Mouse (Mus musculus) mature B cell (primary cell): Measurements from ENCODE around the gene Galnt7.

Experiments
- in situ Hi-C: fragments of 300-500 bp; cut with MboI; formaldehyde crosslinking; loops from 2 replicates; pipeline ENCODE4 v1.14.3; 2019

The Galnt7 gene

GRCm38 (mm10) chr8:57652456-57653055, at the start of gene Galnt7:
Gene Galnt7, minus strand, starts transcription at chr8:57653032.
- in situ Hi-C loops = loop anchor here (10.0 kb wide), 1 partner anchor 148 kb away; no protein-coding TSS in a partner anchor

- in situ Hi-C loops = no loop called here
These were observed 35.8 kb upstream of the Galnt7 start for GRCm38 (mm10) chr8:57688633-57689032.

GRCm38 (mm10) chr8:57685803-57686202, 33.0 kb upstream of the Galnt7 start:
- in situ Hi-C loops = no loop called here

- in situ Hi-C loops = no loop called here
These were observed 27.2 kb upstream of the Galnt7 start for GRCm38 (mm10) chr8:57680044-57680443.

GRCm38 (mm10) chr8:57664121-57664520, 11.3 kb upstream of the Galnt7 start:
- in situ Hi-C loops = no loop called here

- in situ Hi-C loops = no loop called here
These were observed 7.2 kb upstream of the Galnt7 start for GRCm38 (mm10) chr8:57660019-57660418.

- in situ Hi-C loops = loop anchor here (10.0 kb wide), 1 partner anchor 152 kb away; no protein-coding TSS in a partner anchor
These were observed 3.6 kb upstream of the Galnt7 start for GRCm38 (mm10) chr8:57656446-57656845.

GRCm38 (mm10) chr8:57654146-57654545, 1.3 kb upstream of the Galnt7 start:
- in situ Hi-C loops = loop anchor here (10.0 kb wide), 1 partner anchor 149 kb away; no protein-coding TSS in a partner anchor

GRCm38 (mm10) chr8:57653768-57654125, 915 bp upstream of the Galnt7 start:
- in situ Hi-C loops = loop anchor here (10.0 kb wide), 1 partner anchor 149 kb away; no protein-coding TSS in a partner anchor

GRCm38 (mm10) chr8:57653056-57653767, 380 bp upstream of the Galnt7 start:
- in situ Hi-C loops = loop anchor here (10.0 kb wide), 1 partner anchor 148 kb away; no protein-coding TSS in a partner anchor

GRCm38 (mm10) chr8:57651689-57652455, 960 bp downstream of the Galnt7 start:
- in situ Hi-C loops = loop anchor here (10.0 kb wide), 1 partner anchor 147 kb away; no protein-coding TSS in a partner anchor

GRCm38 (mm10) chr8:57651357-57651688, 1.5 kb downstream of the Galnt7 start:
- in situ Hi-C loops = loop anchor here (10.0 kb wide), 1 partner anchor 147 kb away; no protein-coding TSS in a partner anchor

GRCm38 (mm10) chr8:57650216-57650615, 2.6 kb downstream of the Galnt7 start:
- in situ Hi-C loops = loop anchor here (10.0 kb wide), 1 partner anchor 145 kb away; no protein-coding TSS in a partner anchor

GRCm38 (mm10) chr8:57647566-57647965, 5.3 kb downstream of the Galnt7 start:
- in situ Hi-C loops = no loop called here

GRCm38 (mm10) chr8:57644281-57644680, 8.6 kb downstream of the Galnt7 start:
- in situ Hi-C loops = no loop called here

GRCm38 (mm10) chr8:57642722-57643121, 10.1 kb downstream of the Galnt7 start:
- in situ Hi-C loops = no loop called here

GRCm38 (mm10) chr8:57638925-57639324, 13.9 kb downstream of the Galnt7 start:
- in situ Hi-C loops = no loop called here

- in situ Hi-C loops = no loop called here
These were observed 15.1 kb downstream of the Galnt7 start for GRCm38 (mm10) chr8:57637599-57638280.

- in situ Hi-C loops = no loop called here
These were observed 16.1 kb downstream of the Galnt7 start for GRCm38 (mm10) chr8:57636698-57637097.

- in situ Hi-C loops = no loop called here
These were observed 16.6 kb downstream of the Galnt7 start for GRCm38 (mm10) chr8:57636281-57636680.

- in situ Hi-C loops = no loop called here
These were observed 21.1 kb downstream of the Galnt7 start for GRCm38 (mm10) chr8:57631780-57632179.

GRCm38 (mm10) chr8:57630148-57630547, 22.7 kb downstream of the Galnt7 start:
- in situ Hi-C loops = no loop called here
